Mouse (Mus musculus) 3T3-L1 (cell line): ENCODE measurements at regions not wholly inside any gene's neighbourhood (a gene's known extent, or its start where the extent isn't known, plus 50 kb on each side); places are given as distances from the start of the nearest gene placed in this dataset.

Experiments
- DNase-seq: peaks from one replicate; pipeline ENCODE4 v3.0.0-alpha.2; 2015; ENCODE audit warnings: low read depth, low spot score

GRCm38 (mm10) chrX:156598070-156598469 lies 817.0 kb downstream of the Phex start:
- DNase-seq = peak; percentile 65

GRCm38 (mm10) chrX:156594735-156595134 lies 820.4 kb downstream of the Phex start:
- no peak for DNase-seq
